Mouse (Mus musculus) midbrain, postnatal 0 days (tissue): Measurements from ENCODE around the gene Rrm1. TPM values are rescaled to one million over a fixed set of nuclear protein-coding genes. Genes with fewer than 3 reads are reported as not detected.
"Not testable (repeated sequence)": the region's sequence is repeated elsewhere in the genome, so short reads cannot be mapped to it uniquely, and the experiment has no call there.

Experiments
- ATAC-seq: fragments of 200-750 bp; cut with Nextera tagmentation; 2 replicates; pipeline ENCODE4 v1.8.0; 2017; ENCODE audit warnings: moderate number of reproducible peaks, mild to moderate bottlenecking, moderate TSS enrichment, moderate library complexity; ENCODE audit not compliant: low FRiP score
- DNase-seq: peaks from one replicate; pipeline ENCODE4 v3.0.0-alpha.2; 2015; ENCODE audit warnings: low spot score
- H3K27ac ChIP-seq: fragments of 300-500 bp; sonication (generic); 2 replicates; pipeline ENCODE4 v1.5.1; 2014; ENCODE audit warnings: low read depth, mild to moderate bottlenecking, low read length, mixed read lengths
- H3K27me3 ChIP-seq: fragments of 300-500 bp; sonication (generic); 2 replicates; pipeline ENCODE4 v1.6.1; 2014; ENCODE audit warnings: low read length, control low read depth, mixed read lengths; ENCODE audit not compliant: insufficient read depth
- H3K36me3 ChIP-seq: fragments of 300-500 bp; sonication (generic); 2 replicates; pipeline ENCODE4 v1.6.1; 2014; ENCODE audit warnings: low read length, control low read depth, mixed read lengths; ENCODE audit not compliant: insufficient read depth
- H3K4me1 ChIP-seq: fragments of 300-500 bp; sonication (generic); 2 replicates; pipeline ENCODE4 v1.6.1; 2014; ENCODE audit warnings: mild to moderate bottlenecking, control low read depth, antibody characterized with exemption, low read length, mixed read lengths; ENCODE audit not compliant: insufficient read depth
- H3K4me2 ChIP-seq: fragments of 300-500 bp; sonication (generic); 2 replicates; pipeline ENCODE4 v1.6.1; 2014; ENCODE audit warnings: low read depth, mild to moderate bottlenecking, low read length, mixed read lengths; ENCODE audit not compliant: poor library complexity, severe bottlenecking
- H3K4me3 ChIP-seq: fragments of 300-500 bp; sonication (generic); 2 replicates; pipeline ENCODE4 v1.5.1; 2014; ENCODE audit warnings: low read depth, mild to moderate bottlenecking, low read length, moderate library complexity
- H3K9ac ChIP-seq: fragments of 300-500 bp; sonication (generic); replicated peaks from 2 replicates; pipeline ENCODE4 v1.6.1; 2014; ENCODE audit warnings: mild to moderate bottlenecking, low read length, moderate library complexity, mixed read lengths; ENCODE audit not compliant: poor library complexity, severe bottlenecking
- H3K9me3 ChIP-seq: fragments of 300-500 bp; sonication (generic); 2 replicates; pipeline ENCODE4 v1.6.1; 2016; ENCODE audit warnings: low read length, control low read depth
- CTCF ChIP-seq: IDR thresholded peaks from 2 replicates; pipeline ENCODE4 v1.5.1; 2016; ENCODE audit warnings: antibody characterized with exemption, mild to moderate bottlenecking
- WGBS: fragments of 180-500 bp; shearing (Covaris S2); extraction: QIAGEN DNeasy Blood & Tissue Kit; methylation state at CpG from one replicate; pipeline ENCODE4 v1.1.7; 2014; 5-methylcytosine and 5-hydroxymethylcytosine counted together
- polyA plus RNA-seq: library from polyadenylated mRNA; unstranded; fragments of >200 nt; fragmentation: Nextera tagmentation; extraction: Ambion mirVana; gene quantifications from 2 replicates; pipeline ENCODE4 v1.2.1, GENCODE M21; 2015
- total RNA-seq: library from RNA; depleted of rRNA; stranded (reverse); fragments of >200 nt; gene quantifications from 2 replicates; pipeline ENCODE4 v1.2.3, GENCODE M21; 2014

Gene Rrm1
- total and polyA plus RNA-seq, 2 experiments from 2014 or later = 25.0 to 35.6 TPM

GRCm38 (mm10) chr7:102486105-102486504 is 44.6 kb downstream of the Rrm1 start:
- Histone ChIP-seq H3K4me1 (no peaks in the 10 kb centered on the region), H3K9ac (no peak overlapping the region), H3K36me3 (no peaks in the 10 kb centered on the region), H3K4me3 (no peak overlapping the region), H3K4me2 (no peak overlapping the region), H3K9me3 (no peaks in the 10 kb centered on the region), H3K27me3 (no peaks in the 10 kb centered on the region), H3K27ac (no peak overlapping the region)
- no peak for TF ChIP-seq CTCF
- ATAC-seq (no peak), DNase-seq (no peak)
- WGBS = 92% methylated on average over 1 of the region's 1 CpGs

GRCm38 (mm10) chr7:102488161-102488560 is 46.7 kb downstream of the Rrm1 start, which contains the start of gene Olfr544:
Gene Olfr544, minus strand, starts transcription at chr7:102488313.
- Histone ChIP-seq H3K27ac (no peak within 1 kb of the TSS), H3K4me3 (no peak within 1 kb of the TSS), H3K36me3 (no peaks in the 10 kb centered on the region), H3K9ac (no peak within 1 kb of the TSS), H3K4me2 (no peak within 1 kb of the TSS), H3K4me1 (no peaks in the 10 kb centered on the region), H3K27me3 (no peaks in the 10 kb centered on the region), H3K9me3 (no peaks in the 10 kb centered on the region)
- DNase-seq = no peak
- no peak for ATAC-seq
- TF ChIP-seq CTCF = no peak
- WGBS = 31% methylated on average over 1 of the region's 1 CpGs

GRCm38 (mm10) chr7:102494416-102494815 is 52.9 kb downstream of the Rrm1 start:
- not testable (repeated sequence) for ATAC-seq, H3K36me3 ChIP-seq, H3K4me2 ChIP-seq, H3K4me1 ChIP-seq, H3K27ac ChIP-seq, H3K9me3 ChIP-seq, H3K9ac ChIP-seq, DNase-seq, H3K4me3 ChIP-seq, H3K27me3 ChIP-seq
- WGBS = 70% methylated on average over 5 of the region's 7 CpGs

GRCm38 (mm10) chr7:102499473-102499872 is 58.0 kb downstream of the Rrm1 start, which contains the start of gene Olfr545:
Gene Olfr545, minus strand, starts transcription at chr7:102499573.
- H3K4me3 ChIP-seq = no peak within 1 kb of the TSS
- DNase-seq (no peak), ATAC-seq (no peak)
- no peak within 1 kb of the TSS for H3K27ac ChIP-seq
- H3K4me2 ChIP-seq = no peak within 1 kb of the TSS
- no peak within 1 kb of the TSS for H3K9ac ChIP-seq
- H3K27me3 ChIP-seq = no peaks in the 10 kb centered on the region
- no peak for TF ChIP-seq CTCF
- H3K36me3 ChIP-seq = no peaks in the 10 kb centered on the region
- H3K4me1 ChIP-seq = no peaks in the 10 kb centered on the region
- no peaks in the 10 kb centered on the region for H3K9me3 ChIP-seq
- 67% methylated on average over 3 of the region's 3 CpGs for WGBS

- 81% methylated on average over 5 of the region's 5 CpGs for WGBS
- no peak for TF ChIP-seq CTCF
- DNase-seq (no peak), ATAC-seq (no peak)
- Histone ChIP-seq H3K36me3 (no peaks in the 10 kb centered on the region), H3K4me2 (no peak overlapping the region), H3K4me3 (no peak overlapping the region), H3K9ac (no peak overlapping the region), H3K9me3 (no peaks in the 10 kb centered on the region), H3K4me1 (no peaks in the 10 kb centered on the region), H3K27ac (no peak overlapping the region), H3K27me3 (no peaks in the 10 kb centered on the region)
Observed at GRCm38 (mm10) chr7:102501986-102502385, 60.5 kb downstream of the Rrm1 start.

- Histone ChIP-seq H3K27me3 (no peaks in the 10 kb centered on the region), H3K9ac (no peak overlapping the region), H3K4me2 (no peak overlapping the region), H3K36me3 (no peaks in the 10 kb centered on the region), H3K4me1 (no peaks in the 10 kb centered on the region), H3K27ac (no peak overlapping the region), H3K4me3 (no peak overlapping the region), H3K9me3 (no peaks in the 10 kb centered on the region)
- ATAC-seq (peak; percentile 83), DNase-seq (peak; percentile 78)
- TF ChIP-seq CTCF = peak; percentile 97
- 35% methylated on average over 3 of the region's 3 CpGs for WGBS
Observed at GRCm38 (mm10) chr7:102506848-102507247, 65.4 kb downstream of the Rrm1 start.
